Mouse (Mus musculus) cerebellum, adult 11-12 months (tissue): ENCODE results near the gene Filip1.

Experiments
- DNase-seq: peaks from one replicate; pipeline ENCODE4 v3.0.0; 2022

Gene Filip1

GRCm38 (mm10) chr9:79893841-79894612, 118.6 kb downstream of the Filip1 start:
- no peak for DNase-seq

- no peak for DNase-seq
These were observed 120.5 kb downstream of the Filip1 start for GRCm38 (mm10) chr9:79892183-79892582.

- no peak for DNase-seq
These were observed 122.2 kb downstream of the Filip1 start for GRCm38 (mm10) chr9:79890488-79890887.

GRCm38 (mm10) chr9:79889132-79889531, 123.5 kb downstream of the Filip1 start:
- DNase-seq, result no peak

- no peak for DNase-seq
These were observed 127.1 kb downstream of the Filip1 start for GRCm38 (mm10) chr9:79885244-79886210.

GRCm38 (mm10) chr9:79883139-79883538, 129.5 kb downstream of the Filip1 start:
- DNase-seq, result no peak

GRCm38 (mm10) chr9:79880031-79880430, 132.6 kb downstream of the Filip1 start:
- DNase-seq, result no peak

- DNase-seq, result no peak
These were observed 137.0 kb downstream of the Filip1 start for GRCm38 (mm10) chr9:79875522-79876131.

GRCm38 (mm10) chr9:79872598-79872997, 140.1 kb downstream of the Filip1 start:
- no peak for DNase-seq

GRCm38 (mm10) chr9:79869512-79869911, 143.1 kb downstream of the Filip1 start:
- no peak for DNase-seq

GRCm38 (mm10) chr9:79865998-79866397, 146.7 kb downstream of the Filip1 start:
- DNase-seq, result no peak

- DNase-seq, result no peak
These were observed 150.1 kb downstream of the Filip1 start for GRCm38 (mm10) chr9:79862544-79862943.

- DNase-seq, result no peak
These were observed 165.6 kb downstream of the Filip1 start for GRCm38 (mm10) chr9:79847099-79847498.

GRCm38 (mm10) chr9:79842615-79843014, 170.0 kb downstream of the Filip1 start:
- DNase-seq, result no peak

GRCm38 (mm10) chr9:79842028-79842427, 170.6 kb downstream of the Filip1 start:
- DNase-seq, result no peak

- no peak for DNase-seq
These were observed 181.4 kb downstream of the Filip1 start for GRCm38 (mm10) chr9:79831294-79831693.

GRCm38 (mm10) chr9:79830874-79831273, 181.8 kb downstream of the Filip1 start:
- no peak for DNase-seq

GRCm38 (mm10) chr9:79829842-79830800, 182.5 kb downstream of the Filip1 start:
- no peak for DNase-seq

- DNase-seq, result no peak
These were observed 185.6 kb downstream of the Filip1 start for GRCm38 (mm10) chr9:79827072-79827471.

GRCm38 (mm10) chr9:79825526-79825925, 187.1 kb downstream of the Filip1 start:
- DNase-seq, result no peak

GRCm38 (mm10) chr9:79823856-79824255, 188.8 kb downstream of the Filip1 start:
- DNase-seq, result no peak

- no peak for DNase-seq
These were observed 189.2 kb downstream of the Filip1 start for GRCm38 (mm10) chr9:79823438-79823837.
